Mouse (Mus musculus) heart, postnatal 14 days (tissue): Measurements from ENCODE around the gene Txnip. TPM values are rescaled to one million over a fixed set of nuclear protein-coding genes. Genes with fewer than 3 reads are reported as not detected.

Experiments used
- DNase-seq, 2 experiments: peaks; one replicate each; pipeline ENCODE4 v3.0.0; 2021 to 2022
- intact Hi-C: fragments of 180-260 bp; cut with DNase I; formaldehyde crosslinking; loops from one replicate; pipeline ENCODE4 v1.15.1; 2025
- total RNA-seq, 2 experiments: library from RNA; stranded (reverse); gene quantifications; 2 replicates each; pipeline ENCODE4 v1.2.3; 2021

Txnip gene
- total RNA-seq, 2 experiments from 2014 or later = 512 to 552 TPM

DNA sequence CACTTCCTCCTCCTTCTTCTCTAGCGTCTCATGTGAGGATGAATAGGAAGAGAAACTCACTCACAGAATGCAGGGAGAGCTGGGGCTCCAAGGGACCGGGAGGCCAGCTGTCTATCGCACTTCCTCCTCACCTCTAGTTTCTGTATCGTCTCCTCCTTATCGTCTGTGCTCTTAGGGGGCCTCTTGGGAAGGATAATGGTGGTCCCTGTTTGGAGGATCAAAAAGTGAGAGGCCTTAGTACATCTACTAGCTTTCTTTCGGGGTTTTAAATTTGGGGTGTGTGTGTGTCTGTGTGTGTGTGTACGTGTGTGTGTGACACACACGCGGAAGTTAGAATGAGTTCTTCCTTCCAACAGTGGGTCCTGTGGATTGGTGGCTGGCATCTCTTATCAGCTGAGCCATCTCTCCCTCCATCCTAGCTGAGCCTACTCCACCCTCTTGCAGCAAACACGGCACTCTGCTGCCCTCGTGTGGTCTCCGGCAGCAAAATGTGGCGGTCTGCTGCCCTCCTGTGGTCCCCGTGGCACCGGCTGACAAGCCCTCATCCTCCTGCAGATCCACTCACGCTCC, 22.2 kb downstream of the Txnip start:
- intact Hi-C loops = loop anchor here (1.0 to 2.0 kb wide), 2 partner anchors 33 to 55 kb away; partner anchors contain the start of genes Gm42957 and Pex11b
- DNase-seq = peak; percentile 92 to 94

DNA sequence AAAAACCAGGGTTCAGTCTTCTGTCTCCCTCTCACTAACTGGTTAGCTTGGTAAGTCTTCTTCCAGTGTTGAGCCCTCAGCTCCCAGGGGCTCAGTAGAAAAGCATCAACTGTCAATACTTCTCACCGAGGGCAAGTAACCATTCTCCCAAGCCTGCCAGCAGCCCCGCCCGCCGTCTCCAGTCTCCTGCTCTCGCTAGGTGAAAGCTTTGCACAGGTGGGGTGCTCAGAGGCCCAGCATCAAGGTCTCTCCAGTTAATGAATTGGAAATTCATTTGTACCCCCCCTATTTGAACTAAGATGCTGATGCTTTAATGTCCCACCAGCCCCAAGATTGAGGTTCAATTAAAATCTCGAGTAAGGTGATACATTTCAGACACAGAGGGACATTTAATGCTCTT, 23.4 kb downstream of the Txnip start:
- no peak for DNase-seq
- intact Hi-C loops = loop anchor here (2.0 kb wide), 1 partner anchor 54 kb away; the partner anchor contains the start of genes Gm42957 and Pex11b

DNA sequence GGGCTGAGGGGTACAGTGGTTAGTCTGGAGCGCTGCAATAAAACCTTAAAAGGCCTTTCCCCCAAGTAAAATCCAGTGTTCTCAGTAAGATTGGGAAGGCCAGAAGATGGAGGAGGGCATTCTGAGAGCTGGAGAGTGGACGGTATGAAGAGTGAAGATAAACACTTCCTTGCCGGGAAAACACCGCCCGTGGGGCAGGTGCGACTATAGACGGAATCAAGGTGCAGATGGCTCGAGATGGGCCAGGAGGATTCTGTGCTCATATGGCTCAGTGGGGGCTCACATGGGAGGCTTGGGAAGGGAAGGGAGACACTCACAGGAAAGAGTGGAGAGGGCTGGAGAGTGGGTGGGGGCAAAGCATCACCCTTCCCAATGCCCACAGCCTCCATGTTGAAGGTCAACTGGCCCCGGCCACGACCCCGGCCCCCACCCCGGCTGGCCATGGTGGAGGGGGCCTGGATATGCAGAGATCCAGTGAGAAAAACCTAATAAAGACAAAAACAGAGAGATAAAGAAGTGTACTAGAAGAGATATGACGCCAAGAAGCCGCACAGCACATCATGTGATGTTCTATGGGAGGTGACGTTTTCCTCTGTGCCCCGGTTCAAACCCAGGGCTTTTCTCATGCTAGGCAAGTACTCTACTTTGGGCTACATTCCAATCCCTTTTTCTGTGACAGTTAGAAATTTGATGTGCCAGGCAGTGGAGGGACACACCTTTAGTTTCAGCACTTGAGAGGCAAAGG, 24.2 kb downstream of the Txnip start:
- intact Hi-C loops = loop anchor here (2.0 kb wide), 1 partner anchor 53 kb away; the partner anchor contains the start of genes Gm42957 and Pex11b
- DNase-seq = no peak

DNA sequence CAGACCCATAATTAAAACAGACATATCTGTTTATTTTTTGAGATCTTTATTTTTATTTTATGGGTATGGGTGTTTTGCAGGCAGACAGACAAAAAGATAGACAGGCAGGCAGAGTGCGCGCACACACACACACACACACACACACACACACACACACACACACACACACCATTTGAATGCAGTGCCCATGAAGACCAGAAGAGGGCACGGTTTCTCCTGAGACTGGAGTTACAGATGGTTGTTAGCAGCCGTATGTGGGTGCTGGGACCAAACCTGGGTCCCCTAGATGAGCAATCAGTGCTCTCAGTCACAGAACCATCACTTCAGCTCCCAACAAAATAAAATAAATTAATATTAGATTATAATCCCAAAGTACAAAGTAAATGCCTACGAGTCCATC, 25.6 kb downstream of the Txnip start:
- no peak for DNase-seq
- intact Hi-C loops = no loop called here

DNA sequence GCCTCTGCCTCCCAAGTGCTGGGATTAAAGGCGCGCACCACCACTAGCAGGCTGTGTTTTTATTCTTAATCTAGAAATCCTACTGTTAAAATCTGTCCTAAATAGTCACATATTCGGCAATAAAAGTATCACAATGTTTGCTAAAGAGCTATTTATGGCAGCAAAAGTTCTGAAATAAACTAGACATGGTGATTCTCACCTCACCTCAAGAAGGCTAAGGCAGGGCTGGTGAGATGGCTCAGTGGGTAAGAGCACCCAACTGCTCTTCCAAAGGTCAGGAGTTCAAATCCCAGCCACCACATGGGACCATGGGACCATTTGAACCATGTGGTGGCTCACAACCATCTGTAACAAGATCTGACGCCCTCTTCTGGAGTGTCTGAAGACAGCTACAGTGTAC, 32.9 kb downstream of the Txnip start:
- no peak for DNase-seq
- intact Hi-C loops = no loop called here

DNA sequence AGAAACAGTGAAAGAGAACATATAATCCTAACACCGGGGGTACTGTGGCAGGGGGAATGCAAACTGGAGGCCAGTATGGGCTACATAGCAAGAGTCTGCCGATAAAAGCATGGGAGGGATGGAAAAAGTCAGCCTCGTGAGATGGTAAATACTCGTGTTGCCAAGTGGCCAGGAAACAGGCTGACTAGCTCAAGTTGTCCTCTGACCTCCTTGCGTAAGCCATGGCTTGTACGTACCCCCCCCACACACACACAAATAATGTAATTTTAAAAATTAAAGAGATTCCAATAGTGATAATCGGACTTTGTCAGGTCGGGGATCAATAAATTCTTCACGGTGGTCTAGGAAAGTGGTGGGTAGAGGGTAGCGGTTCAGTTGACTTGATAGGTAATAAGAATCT, 35.6 kb downstream of the Txnip start:
- DNase-seq = no peak
- intact Hi-C loops = no loop called here

DNA sequence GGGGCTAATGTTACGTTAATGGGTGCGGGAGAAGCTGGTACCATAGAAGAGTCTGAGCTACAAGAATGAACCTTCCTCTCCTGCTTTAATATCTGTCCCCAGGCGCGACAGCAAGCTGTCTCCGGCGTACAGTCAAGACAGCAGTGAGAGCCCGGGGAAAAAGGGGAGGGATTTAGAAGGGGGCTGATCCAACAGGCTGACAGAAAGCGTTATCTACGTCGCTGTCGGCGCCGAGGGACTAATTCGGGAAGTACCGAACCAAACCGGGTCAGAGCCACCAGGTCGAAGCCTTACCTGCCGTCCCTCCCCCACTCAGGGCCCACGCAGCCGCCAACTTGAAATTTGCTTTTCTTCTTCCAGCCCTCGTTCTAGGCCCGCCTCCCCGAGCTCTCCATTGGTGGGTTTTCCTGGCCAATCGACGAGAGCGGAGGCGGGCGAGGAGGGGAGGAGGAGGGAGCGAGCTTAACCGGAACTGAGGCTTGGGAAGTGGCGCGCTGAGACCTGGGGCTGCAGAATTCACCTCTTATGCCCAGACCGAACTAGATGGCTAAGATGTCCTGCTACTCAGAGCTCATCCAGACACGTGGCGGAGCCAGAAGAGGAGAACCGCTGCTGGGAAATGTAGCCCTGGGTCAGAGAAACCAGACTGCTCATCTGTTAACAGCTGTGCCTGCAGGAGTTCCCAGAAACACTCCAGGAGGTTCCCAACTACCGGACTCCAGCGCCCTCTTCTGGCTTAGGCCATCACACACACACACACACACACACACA, 36.2 kb downstream of the Txnip start, which contains the start of gene Polr3gl:
Gene Polr3gl, minus strand, starts transcription at position 392 of the 771 bp plus-strand sequence.
- intact Hi-C loops = no loop called here
- peak; percentile 93 for DNase-seq

DNA sequence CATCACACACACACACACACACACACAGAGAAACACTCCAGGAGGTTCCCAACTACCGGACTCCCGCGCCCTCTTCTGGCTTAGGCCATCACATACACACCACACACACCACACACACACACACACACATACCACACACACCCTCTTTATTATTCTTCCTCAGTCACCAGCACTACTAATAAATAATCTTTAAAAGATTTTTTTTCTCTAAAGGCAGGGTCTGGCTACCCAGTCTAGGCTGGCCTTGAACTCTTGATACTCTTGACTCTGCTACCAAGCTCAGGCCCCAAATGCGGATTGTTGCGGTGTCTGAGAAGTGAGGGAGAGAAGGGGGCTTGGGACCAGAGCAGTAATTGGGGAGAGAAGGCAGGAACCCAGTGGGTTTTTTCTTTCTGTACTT, 37.1 kb downstream of the Txnip start:
- no peak for DNase-seq
- intact Hi-C loops = no loop called here

DNA sequence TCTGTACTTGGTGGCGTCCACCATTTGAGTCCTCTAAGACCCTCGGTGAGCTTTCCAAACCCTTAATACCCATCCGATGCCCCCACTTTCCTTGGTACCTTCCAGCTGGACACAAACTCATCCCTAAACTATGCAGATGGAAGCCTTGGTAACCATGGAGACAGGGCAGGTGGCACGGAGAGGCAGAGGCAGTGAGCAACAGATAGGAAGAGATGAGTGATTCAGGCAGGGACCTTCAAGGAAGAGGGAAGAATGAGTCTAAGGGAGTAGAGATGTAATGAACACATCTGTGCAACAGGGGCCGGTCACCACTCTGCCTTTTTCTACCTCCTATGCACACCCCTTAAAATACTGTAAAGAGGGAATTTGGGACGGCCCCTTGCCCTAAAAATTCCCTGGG, 37.9 kb downstream of the Txnip start:
- DNase-seq = no peak
- intact Hi-C loops = no loop called here

DNA sequence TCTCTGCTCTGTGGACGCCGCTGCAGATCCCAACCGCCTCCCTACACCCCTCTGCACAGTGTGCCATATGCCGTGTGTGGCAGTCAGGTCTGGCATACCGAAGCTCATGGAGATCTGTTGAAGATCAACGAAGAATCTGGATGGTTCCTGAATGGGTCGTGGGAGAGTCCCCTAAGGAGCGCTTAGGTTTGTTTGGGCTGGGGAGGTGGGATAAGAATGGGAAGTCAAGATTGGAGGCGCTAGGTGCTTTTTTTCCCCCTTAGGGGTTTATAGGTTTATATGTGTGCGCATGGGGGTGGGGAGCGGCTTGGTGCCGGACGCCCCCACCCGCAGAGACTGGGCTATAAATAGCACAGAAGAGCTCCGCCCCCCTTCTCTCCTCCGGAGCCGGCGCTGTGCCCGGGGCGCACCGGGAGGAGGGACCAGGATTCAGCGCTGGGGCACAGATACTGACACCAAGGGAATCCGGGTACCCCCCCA, 38.5 kb downstream of the Txnip start, which contains the start of gene Ankrd34a:
Gene Ankrd34a, plus strand, starts transcription at position 409 of the 480 bp plus-strand sequence.
- peak; percentile 67 to 73 for DNase-seq
- intact Hi-C loops = no loop called here

DNA sequence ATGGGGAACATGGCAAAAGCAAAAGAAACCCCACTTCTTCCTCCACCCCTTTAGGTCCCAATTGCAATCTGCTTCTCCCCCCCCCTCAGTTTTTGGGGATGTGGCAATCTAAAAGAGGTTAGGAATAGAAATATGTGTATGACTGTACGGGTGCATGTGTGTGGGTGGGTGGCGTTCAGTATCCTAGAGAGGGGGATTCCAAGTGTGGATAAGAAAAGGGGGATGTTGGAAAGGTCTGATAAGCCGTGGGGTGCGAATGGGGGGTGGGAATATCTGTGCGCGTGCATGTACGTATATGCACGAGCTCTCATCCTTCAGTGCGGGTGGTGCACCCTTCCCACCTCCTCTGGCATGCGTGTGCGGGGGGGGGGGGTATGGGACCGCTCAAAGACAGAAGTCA, 39.1 kb downstream of the Txnip start:
- DNase-seq = no peak
- intact Hi-C loops = no loop called here

DNA sequence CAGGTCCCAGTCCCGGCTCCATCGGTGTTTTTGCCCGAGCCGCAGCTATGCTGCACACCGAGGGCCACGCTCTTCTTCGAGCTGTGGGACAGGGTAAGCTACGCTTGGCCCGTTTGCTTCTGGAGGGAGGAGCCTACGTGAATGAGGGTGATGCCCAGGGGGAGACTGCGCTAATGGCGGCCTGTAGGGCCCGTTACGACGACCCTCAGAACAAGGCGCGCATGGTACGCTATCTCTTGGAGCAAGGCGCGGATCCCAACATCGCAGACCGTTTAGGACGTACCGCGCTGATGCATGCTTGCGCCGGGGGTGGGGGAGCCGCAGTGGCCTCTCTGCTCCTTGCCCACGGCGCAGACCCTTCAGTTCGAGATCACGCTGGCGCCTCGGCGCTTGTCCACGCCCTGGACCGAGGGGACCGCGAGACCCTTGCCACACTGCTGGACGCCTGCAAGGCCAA, 39.7 kb downstream of the Txnip start:
- intact Hi-C loops = no loop called here
- peak; percentile 39 to 46 for DNase-seq

DNA sequence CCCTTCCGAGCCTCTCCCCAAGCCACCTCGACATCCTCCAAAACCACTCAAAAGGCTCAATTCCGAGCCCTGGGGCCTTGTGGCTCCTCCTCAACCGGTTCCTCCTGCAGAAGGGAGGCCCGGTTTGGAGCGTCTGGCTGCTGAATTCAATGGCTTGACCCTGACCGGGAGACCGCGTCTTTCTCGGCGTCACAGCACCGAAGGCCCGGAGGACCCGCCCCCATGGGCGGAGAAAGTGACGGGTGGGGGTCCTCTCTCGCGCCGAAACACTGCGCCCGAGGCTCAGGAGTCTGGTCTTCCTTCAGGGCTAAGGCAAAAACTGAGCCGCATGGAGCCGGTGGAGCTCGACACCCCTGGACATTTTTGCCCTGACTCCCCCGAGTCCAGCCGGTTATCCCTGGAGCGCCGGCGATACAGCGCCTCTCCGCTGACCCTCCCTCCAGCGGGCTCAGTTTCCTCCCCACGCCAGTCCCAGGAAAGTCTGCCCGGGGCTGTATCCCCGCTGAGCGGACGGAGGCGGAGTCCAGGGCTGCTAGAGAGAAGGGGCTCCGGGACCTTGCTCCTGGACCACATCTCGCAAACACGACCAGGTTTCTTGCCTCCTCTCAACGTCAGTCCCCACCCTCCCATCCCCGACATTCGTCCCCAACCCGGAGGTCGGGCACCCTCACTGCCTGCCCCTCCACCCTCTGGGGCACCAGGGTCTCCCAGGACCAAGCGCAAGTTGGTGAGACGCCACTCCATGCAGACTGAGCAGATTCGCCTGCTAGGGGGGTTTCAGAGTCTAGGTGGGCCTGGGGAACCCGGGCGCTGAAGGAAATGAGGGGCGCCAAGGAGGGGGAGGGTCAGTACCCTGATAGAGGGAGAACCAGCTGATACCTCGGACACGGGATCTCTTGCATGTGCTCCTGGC, 40.7 kb downstream of the Txnip start:
- peak; percentile 80 to 85 for DNase-seq
- intact Hi-C loops = no loop called here

DNA sequence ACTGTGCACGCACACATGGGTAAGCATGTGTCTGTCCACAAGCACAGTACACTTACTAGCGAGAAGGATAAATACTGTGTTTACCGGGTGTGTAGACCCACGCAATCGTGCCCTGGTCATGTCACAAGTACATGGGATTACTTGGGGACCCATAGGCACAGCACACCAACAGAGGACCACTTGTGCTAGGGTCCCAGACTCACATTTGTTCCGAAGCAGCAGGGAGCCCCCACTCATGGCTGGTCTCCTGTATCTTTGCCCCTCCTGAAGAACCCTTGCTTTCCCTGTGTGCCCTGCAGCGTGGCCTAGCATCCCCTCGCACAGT, 41.3 kb downstream of the Txnip start:
- DNase-seq = no peak
- intact Hi-C loops = no loop called here

DNA sequence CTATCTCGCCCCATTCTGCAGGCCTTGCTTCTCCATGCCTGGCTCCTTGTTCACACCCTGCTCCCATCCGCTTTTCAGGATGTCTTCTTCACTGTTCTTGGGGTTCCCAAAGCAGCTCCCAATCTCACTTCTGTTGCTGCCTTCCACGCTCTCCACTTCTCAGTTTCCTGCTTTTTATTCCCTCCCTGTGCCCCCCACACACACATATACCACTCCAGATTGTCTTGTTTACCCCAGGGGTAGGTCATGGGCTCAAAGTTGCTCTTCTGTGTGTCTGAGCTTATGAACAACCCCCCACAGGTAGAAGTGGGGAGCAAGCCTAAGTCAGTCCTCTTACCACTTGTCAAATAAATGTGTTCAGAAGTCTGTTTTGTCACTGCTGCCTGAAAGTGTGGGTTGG, 41.7 kb downstream of the Txnip start:
- no peak for DNase-seq
- intact Hi-C loops = no loop called here

DNA sequence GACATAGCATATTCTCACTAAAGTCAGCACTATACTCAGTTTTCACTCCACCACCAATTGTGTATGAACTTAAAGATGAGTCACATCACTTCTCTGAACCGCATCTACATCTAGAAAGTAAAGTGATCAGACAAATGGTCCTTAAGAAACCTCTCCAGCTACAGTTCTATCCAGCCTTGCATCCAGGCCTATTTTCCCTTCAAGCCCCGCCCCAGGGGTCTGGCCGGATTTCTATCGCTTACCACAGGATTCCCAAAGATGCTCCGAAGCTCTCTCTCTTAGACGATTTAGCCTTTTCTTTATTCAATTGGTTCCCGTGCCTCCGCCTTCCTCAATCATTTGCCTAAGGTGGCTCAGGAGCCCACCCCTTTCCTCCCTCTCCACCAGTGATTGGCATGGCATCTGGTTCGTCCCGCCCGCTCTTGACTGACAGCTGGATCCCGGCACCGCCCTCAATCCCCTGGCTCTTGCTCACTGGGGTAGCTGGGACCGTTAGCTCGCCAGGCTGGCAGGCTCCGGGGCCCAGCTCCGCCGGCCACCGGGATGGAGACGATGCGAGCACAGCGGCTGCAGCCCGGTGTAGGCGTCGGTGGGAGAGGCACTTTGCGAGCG, 43.0 kb downstream of the Txnip start, which contains the start of gene Lix1l:
Gene Lix1l, plus strand, starts transcription at position 511 of the 612 bp plus-strand sequence.
- DNase-seq = peak; percentile 93 to 95
- intact Hi-C loops = no loop called here

DNA sequence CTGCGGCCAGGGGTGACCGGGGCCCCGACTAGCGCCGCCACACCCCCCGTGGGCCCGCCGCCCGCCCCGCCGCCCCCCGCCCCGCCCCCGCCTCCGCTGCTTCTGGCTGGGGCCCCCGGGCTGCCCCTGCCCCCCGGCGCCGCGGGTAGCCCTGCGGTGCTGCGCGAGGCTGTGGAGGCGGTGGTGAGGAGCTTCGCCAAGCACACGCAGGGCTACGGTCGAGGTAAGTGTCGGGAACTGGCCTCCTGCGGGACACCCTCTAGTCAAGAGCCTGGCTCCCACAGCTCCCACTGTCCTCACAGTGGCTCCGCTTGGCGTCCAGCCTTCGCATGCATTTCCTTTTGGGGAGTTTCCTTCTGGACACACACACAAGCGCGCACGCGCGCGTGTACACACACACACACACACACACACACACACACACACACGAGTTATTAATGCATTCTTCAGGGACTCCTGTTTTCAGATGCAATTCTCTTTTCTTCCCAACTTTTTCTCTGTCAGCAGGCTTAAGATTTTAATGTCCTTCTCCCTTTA, 43.6 kb downstream of the Txnip start:
- DNase-seq = peak; percentile 82 to 87
- intact Hi-C loops = no loop called here

DNA sequence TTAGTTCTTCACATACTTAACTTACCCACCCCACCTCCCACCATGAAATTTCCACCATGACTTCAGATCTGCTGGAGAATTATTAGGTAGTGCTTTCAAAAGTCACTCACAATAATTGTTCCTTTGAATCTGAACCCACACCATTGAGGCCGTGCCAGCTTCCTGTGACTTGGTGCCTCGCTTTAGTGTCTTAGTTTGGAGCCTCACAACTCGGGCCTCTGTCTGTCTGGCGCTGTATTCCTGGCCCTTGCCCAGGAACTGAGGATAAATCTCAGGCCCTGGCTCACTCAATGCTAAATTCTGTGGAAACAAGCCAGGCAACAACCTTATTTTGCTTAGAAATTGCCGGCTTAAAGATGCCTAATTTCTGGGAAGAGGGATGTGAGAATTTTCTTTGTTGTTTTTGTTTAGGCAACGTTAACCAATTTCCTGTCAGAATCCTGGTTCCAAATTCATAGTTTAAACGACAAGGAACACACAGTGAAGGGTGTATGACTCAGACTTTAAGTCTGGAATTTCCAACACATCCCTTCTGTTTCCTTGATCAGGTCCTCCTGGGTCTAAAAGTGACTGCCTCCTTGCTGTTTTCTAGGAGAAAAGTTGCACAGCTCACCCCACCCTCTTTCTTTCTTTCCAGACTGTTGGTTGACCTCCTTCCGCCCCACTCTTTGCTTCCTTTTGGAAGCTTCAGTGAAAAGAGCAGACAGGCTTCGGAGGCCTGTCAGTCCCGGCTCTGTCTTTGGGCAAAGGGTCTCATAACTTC, 44.4 kb downstream of the Txnip start:
- intact Hi-C loops = loop anchor here (2.0 kb wide), 1 partner anchor 31 kb away; no protein-coding TSS in a partner anchor
- peak; percentile 47 to 60 for DNase-seq
